In the genomic region with DNA sequence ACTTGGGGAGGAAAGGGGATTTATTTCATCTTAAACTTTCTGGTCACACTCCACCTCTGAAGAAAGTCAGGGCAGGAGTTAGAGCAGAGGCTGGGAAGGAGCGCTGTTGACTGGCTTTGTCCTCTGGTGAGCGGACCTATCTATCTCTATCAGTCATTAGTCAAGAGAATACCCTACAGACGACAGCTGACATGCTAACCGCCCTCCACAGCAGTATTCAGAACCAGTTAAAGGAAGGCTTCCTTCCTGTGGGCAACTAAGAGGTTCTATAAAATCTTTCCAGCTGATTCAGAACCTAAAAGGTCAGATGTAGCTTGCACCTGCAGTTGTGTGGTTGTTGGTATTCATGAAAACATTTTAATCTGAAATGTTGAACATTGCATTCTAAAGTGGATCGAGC, we compare ENCODE assay signal across 17 mouse cellular contexts.
DNase-seq lines count a peak whose midpoint lies in the region; ATAC-seq and TF ChIP-seq lines count a peak whose summit lies in the region.
"Had no signal": no experiment of that assay in that cellular context is flagged by ENCODE, and none has a peak within 500 bp of the region (broad histone marks: within the 10 kb centered on the region; RNA-seq: fewer than 3 reads in every experiment).

No protein-coding gene starts in this region.

- peaks cover 71% of the 10 kb centered on the region for H3K79me2 ChIP-seq in C2C12 (ENCODE audit: control insufficient read depth, insufficient read depth)

- H3ac ChIP-seq in C2C12 (ENCODE audit: control insufficient read depth, insufficient read length, low read depth) = no peak overlapping the region

- H3K36me3 ChIP-seq in C2C12 (ENCODE audit: control insufficient read depth, insufficient read depth) = peaks cover 16% of the 10 kb centered on the region
- H3K36me3 ChIP-seq: embryonic facial prominence, embryonic 12.5 days; forebrain, embryonic 15.5 days; heart, embryonic 12.5 days; intestine, embryonic 15.5 days had no signal

- H3K4me3 ChIP-seq in C2C12 (ENCODE audit: insufficient read depth, poor library complexity, severe bottlenecking) = no peak overlapping the region
- H3K4me3 ChIP-seq: embryonic facial prominence, embryonic 12.5 days; forebrain, embryonic 15.5 days; heart, adult 2 months; heart, embryonic 12.5 days; hindbrain, embryonic 10.5 days; intestine, embryonic 15.5 days had no signal

- ATAC-seq in inflammation-experienced regulatory T-cells, adult 6 months = peak; percentile 48
- ATAC-seq: forebrain, embryonic 15.5 days; hindbrain, embryonic 16.5 days had no signal

- peak; percentile 51 for DNase-seq in heart, adult 11 months
- DNase-seq in heart, adult 9 months (ENCODE audit: low spot score in 2 of 2) = no peak
- no peak for DNase-seq in adrenal gland, adult 18-20 months (ENCODE audit: low spot score in 2 of 2)
- no peak for DNase-seq in kidney, postnatal 10 days
- no peak for DNase-seq in right cerebral cortex, postnatal 10 days (ENCODE audit: low spot score in 2 of 2)
- DNase-seq: adrenal gland, postnatal 14 days; cerebellum, adult 11-12 months; cerebellum, adult 9-10 months; heart, adult 2 months had no signal

- H3K27me3 ChIP-seq in C2C12 (ENCODE audit: control insufficient read depth, insufficient read depth, insufficient read length) = no peaks in the 10 kb centered on the region
- H3K27me3 ChIP-seq: embryonic facial prominence, embryonic 12.5 days; forebrain, embryonic 15.5 days; heart, embryonic 12.5 days; intestine, embryonic 15.5 days had no signal

- H3K79me3 ChIP-seq in C2C12 (ENCODE audit: low read depth) = peaks cover 13% of the 10 kb centered on the region

- TF ChIP-seq CTCF in C2C12 (IDR thresholded peaks at IDR 0.05; ENCODE audit: control insufficient read depth, insufficient read depth, insufficient read length) = no peak

TF ChIP-seq in C2C12, 6 proteins besides CTCF, POLR2A, EP300 and RAD21:
- peak; percentile 56 for TF ChIP-seq MYOD1 (IDR thresholded peaks at IDR 0.05; ENCODE audit: control insufficient read depth, insufficient read length, low read depth)
- TF ChIP-seq CEBPB (IDR thresholded peaks at IDR 0.05; ENCODE audit: low read depth) = no peak
